In the genomic region with DNA sequence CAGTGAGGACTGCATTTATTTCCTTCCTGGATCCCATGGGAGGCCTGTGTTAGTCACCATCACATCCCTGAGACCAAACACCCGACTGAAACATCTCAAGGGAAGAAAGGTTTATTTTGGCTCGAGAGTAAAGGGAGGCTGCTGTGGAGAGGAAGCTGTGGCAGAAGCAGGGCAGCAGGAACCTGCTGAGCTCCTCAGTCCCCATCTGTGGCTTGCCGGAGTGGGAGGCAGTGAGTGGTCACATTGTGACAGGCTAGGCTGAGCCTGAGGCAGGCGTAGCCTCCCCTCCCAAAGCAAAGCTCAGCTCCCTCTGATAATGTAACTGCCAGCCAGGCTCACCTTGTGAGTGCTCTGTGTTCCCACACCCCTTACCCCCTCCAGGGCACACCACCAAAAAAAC, we compare ENCODE assay signal across 20 mouse cellular contexts. TPM values are rescaled to one million over a fixed set of nuclear protein-coding genes. Genes with fewer than 3 reads are reported as not detected.
DNase-seq lines count a peak whose midpoint lies in the region.
"Had no signal": no experiment of that assay in that cellular context is flagged by ENCODE, and none has a peak within 500 bp of the region (broad histone marks: within the 10 kb centered on the region; RNA-seq: fewer than 3 reads in every experiment).

No protein-coding gene starts in this region.

- WGBS in heart, embryonic 10.5 days: 53% methylated on average over 4 of the region's 4 CpGs

- peak; percentile 76 for DNase-seq in heart, adult 11 months
- no peak for DNase-seq in heart, embryonic 10.5 days (ENCODE audit: low spot score)
- peak; percentile 32 for DNase-seq in testis, postnatal 10 days (ENCODE audit: low spot score)
- no peak for DNase-seq in testis, postnatal 14 days (ENCODE audit: low spot score)
- peak; percentile 29 for DNase-seq in MN1 (ENCODE audit: low spot score)
- no peak for DNase-seq in urinary bladder, adult 2 months (ENCODE audit: low spot score)
- DNase-seq: adrenal gland, postnatal 10 days; adrenal gland, postnatal 36 days; cerebellum, adult 11 months; cerebellum, adult 9-11 months; cerebellum, postnatal 25 days; gastrocnemius, postnatal 36 days; heart, postnatal 14 days had no signal

- H3K36me3 ChIP-seq in heart, embryonic 10.5 days: peaks cover 35% of the 10 kb centered on the region
- H3K36me3 ChIP-seq: forebrain, embryonic 15.5 days; hindbrain, embryonic 12.5 days; hindbrain, embryonic 15.5 days had no signal

- no peaks in the 10 kb centered on the region for H3K27me3 ChIP-seq in heart, embryonic 10.5 days (ENCODE audit: insufficient read depth, poor library complexity, severe bottlenecking)
- H3K27me3 ChIP-seq: embryonic facial prominence, embryonic 12.5 days; embryonic facial prominence, embryonic 15.5 days; forebrain, embryonic 15.5 days; heart, embryonic 13.5 days; hindbrain, embryonic 12.5 days; hindbrain, embryonic 15.5 days; Patski had no signal

- no peak overlapping the region for H3K4me3 ChIP-seq in heart, embryonic 10.5 days
- H3K4me3 ChIP-seq: embryonic facial prominence, embryonic 12.5 days; embryonic facial prominence, embryonic 15.5 days; forebrain, embryonic 15.5 days; heart, embryonic 13.5 days; hindbrain, embryonic 12.5 days; hindbrain, embryonic 15.5 days had no signal

- no peak overlapping the region for H3K27ac ChIP-seq in heart, embryonic 10.5 days
- H3K27ac ChIP-seq: embryonic facial prominence, embryonic 12.5 days; embryonic facial prominence, embryonic 15.5 days; forebrain, embryonic 15.5 days; heart, embryonic 13.5 days; hindbrain, embryonic 12.5 days; hindbrain, embryonic 15.5 days had no signal

- 0 out of 2 replicates have a peak, but pooled peaks cover 9% of the 10 kb centered on the region for H3K4me1 ChIP-seq in heart, embryonic 10.5 days
- H3K4me1 ChIP-seq: embryonic facial prominence, embryonic 12.5 days; embryonic facial prominence, embryonic 15.5 days; forebrain, embryonic 15.5 days; hindbrain, embryonic 12.5 days; hindbrain, embryonic 15.5 days had no signal

- no peaks in the 10 kb centered on the region for H3K9me3 ChIP-seq in heart, embryonic 10.5 days
- H3K9me3 ChIP-seq: embryonic facial prominence, embryonic 12.5 days; embryonic facial prominence, embryonic 15.5 days; forebrain, embryonic 15.5 days; heart, embryonic 13.5 days; hindbrain, embryonic 12.5 days; hindbrain, embryonic 15.5 days had no signal

RNA-seq across cellular contexts. Expression of gene Acp6, which starts 8.5 kb away (rescaled TPM):
- 54.0 and 66.9 TPM in 2 replicates for polyA plus RNA-seq in heart, embryonic 10.5 days (2016; fragmentation: Nextera tagmentation; extraction: Ambion mirVana)
- polyA plus RNA-seq in urinary bladder, adult 2 months (2012; rRNA removed): 45.4 and 53.0 TPM in 2 replicates

Comparison
In these comparisons a context has a peak if more than half of its experiments do, and no peak if none do; other contexts are left out.
1. DNase-seq: peak in heart, adult 11 months (single experiment), testis, postnatal 10 days (single experiment) and MN1 (single experiment); none in heart, embryonic 10.5 days (single experiment), testis, postnatal 14 days (single experiment) and urinary bladder, adult 2 months (single experiment).